Mouse (Mus musculus) forebrain, embryonic 11.5 days (tissue): ENCODE data around the gene Zfp369. TPM values are rescaled to one million over a fixed set of nuclear protein-coding genes. Genes with fewer than 3 reads are reported as not detected.
"Not testable (repeated sequence)": the region's sequence is repeated elsewhere in the genome, so short reads cannot be mapped to it uniquely, and the experiment has no call there.

Source experiments
- ATAC-seq: fragments of 200-750 bp; cut with Nextera tagmentation; replicated peaks from 2 replicates; pipeline ENCODE4 v1.8.0; 2017; ENCODE audit warnings: moderate TSS enrichment; ENCODE audit not compliant: low FRiP score
- DNase-seq: peaks from one replicate; pipeline ENCODE4 v3.0.0-alpha.2; 2017; ENCODE audit warnings: low spot score
- H3K27ac ChIP-seq: fragments of 300-500 bp; sonication (generic); 2 replicates; pipeline ENCODE4 v1.5.1; 2014; ENCODE audit warnings: low read depth, low read length
- H3K27me3 ChIP-seq: fragments of 300-500 bp; sonication (generic); 2 replicates; pipeline ENCODE4 v1.6.1; 2014; ENCODE audit warnings: mild to moderate bottlenecking, low read length, mixed read lengths; ENCODE audit not compliant: control insufficient read depth, insufficient read depth
- H3K36me3 ChIP-seq: fragments of 300-500 bp; sonication (generic); 2 replicates; pipeline ENCODE4 v1.6.1; 2014; ENCODE audit warnings: mild to moderate bottlenecking, low read length, moderate library complexity, mixed read lengths; ENCODE audit not compliant: control insufficient read depth, insufficient read depth
- H3K4me1 ChIP-seq: fragments of 300-500 bp; sonication (generic); replicated peaks from 2 replicates; pipeline ENCODE4 v1.6.1; 2014; ENCODE audit warnings: low read length, mixed read lengths; ENCODE audit not compliant: control insufficient read depth, insufficient read depth
- H3K4me2 ChIP-seq: fragments of 300-500 bp; sonication (generic); 2 replicates; pipeline ENCODE4 v1.6.1; 2014; ENCODE audit warnings: low read depth, mild to moderate bottlenecking, low read length, moderate library complexity, mixed read lengths; ENCODE audit not compliant: severe bottlenecking
- H3K4me3 ChIP-seq: fragments of 300-500 bp; sonication (generic); 2 replicates; pipeline ENCODE4 v1.5.1; 2014; ENCODE audit warnings: low read depth, low read length
- H3K9ac ChIP-seq: fragments of 300-500 bp; sonication (generic); 2 replicates; pipeline ENCODE4 v1.6.1; 2014; ENCODE audit warnings: low read length
- H3K9me3 ChIP-seq: fragments of 300-500 bp; sonication (generic); 2 replicates; pipeline ENCODE4 v1.6.1; 2016; ENCODE audit warnings: low read length, mixed read lengths; ENCODE audit not compliant: control insufficient read depth
- WGBS: fragments of 180-500 bp; shearing (Covaris S2); extraction: QIAGEN DNeasy Blood & Tissue Kit; methylation state at CpG from one replicate; pipeline ENCODE4 v1.1.7; 2014; 5-methylcytosine and 5-hydroxymethylcytosine counted together
- polyA plus RNA-seq: library from polyadenylated mRNA; unstranded; fragments of >200 nt; fragmentation: Nextera tagmentation; extraction: Ambion mirVana; gene quantifications from 2 replicates; pipeline ENCODE4 v1.2.1, GENCODE M21; 2014

Gene Zfp369
- polyA plus RNA-seq, 1 experiment from 2014 or later: 22.6 TPM

DNA sequence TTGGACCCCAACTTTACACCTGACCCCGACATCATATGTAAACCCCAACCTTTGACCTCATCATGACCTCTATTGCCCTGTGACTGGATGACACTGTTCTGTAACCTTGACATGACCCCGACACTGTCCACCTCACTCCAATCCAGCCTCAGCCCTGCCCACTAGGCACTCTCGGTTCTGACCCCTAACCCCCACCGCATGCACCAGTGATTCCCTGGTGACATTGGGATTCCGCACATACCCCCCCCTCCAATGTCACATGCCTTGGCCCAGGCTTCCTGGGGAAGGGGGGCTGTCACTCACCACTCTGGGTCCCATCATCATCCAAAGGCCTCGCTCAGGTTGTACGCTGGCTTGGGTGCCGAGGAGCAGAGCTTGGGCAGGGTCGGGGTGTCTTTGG is 33.2 kb downstream of the Zfp369 start:
- Histone ChIP-seq H3K27ac (no peak overlapping the region), H3K4me1 (no peaks in the 10 kb centered on the region), H3K36me3 (no peaks in the 10 kb centered on the region), H3K4me3 (no peak overlapping the region), H3K9ac (no peak overlapping the region), H3K27me3 (no peaks in the 10 kb centered on the region), H3K4me2 (no peak overlapping the region), H3K9me3 (peaks cover 6% of the 10 kb centered on the region)
- ATAC-seq: no peak
- no peak for DNase-seq
- WGBS: 93% methylated on average over 9 of the region's 9 CpGs

GRCm38 (mm10) chr13:65348501-65348900 is 69.9 kb downstream of the Zfp369 start:
- H3K4me3 ChIP-seq, H3K36me3 ChIP-seq, H3K9me3 ChIP-seq, ATAC-seq, H3K4me2 ChIP-seq, H3K27me3 ChIP-seq, H3K9ac ChIP-seq, DNase-seq, H3K4me1 ChIP-seq, H3K27ac ChIP-seq: not testable (repeated sequence)
- WGBS: 59% methylated on average over 5 of the region's 5 CpGs

DNA sequence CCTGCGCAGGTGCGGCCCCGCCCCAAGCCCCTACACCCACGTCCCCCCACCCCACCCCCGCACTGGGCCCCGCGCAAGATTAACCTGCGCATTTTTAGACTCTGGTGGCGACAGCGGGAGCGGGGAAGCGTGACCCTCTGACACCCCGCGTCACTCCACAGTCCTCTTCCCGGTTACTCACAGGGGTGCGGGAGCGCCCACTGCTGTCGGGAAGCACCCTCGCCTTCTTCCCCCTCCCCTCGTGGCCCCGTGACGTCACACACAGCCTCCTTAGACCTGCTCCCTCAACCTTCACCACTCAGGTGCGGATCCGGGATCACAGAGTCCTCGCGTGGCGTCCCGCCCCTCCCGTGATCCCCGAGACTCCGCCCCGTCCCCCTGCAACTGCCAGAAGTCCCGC is 73.2 kb downstream of the Zfp369 start:
- WGBS: 10% methylated on average over 25 of the region's 33 CpGs
- not testable (repeated sequence) for H3K9me3 ChIP-seq, ATAC-seq

More for the DNA sequence above, 73.2 kb downstream of the Zfp369 start:
- not testable (repeated sequence) for H3K9ac ChIP-seq, H3K4me3 ChIP-seq, H3K4me2 ChIP-seq, H3K4me1 ChIP-seq, H3K27ac ChIP-seq, H3K27me3 ChIP-seq, H3K36me3 ChIP-seq
- peak; percentile 44 for DNase-seq

Other genes starting within 250 kb of the Zfp369 start
- gene Spata31d1c, start 245.8 kb upstream of the Zfp369 start, polyA plus RNA-seq: not detected in 2 replicates
- gene Prss47, start 226.1 kb upstream of the Zfp369 start, polyA plus RNA-seq: not detected in 2 replicates
- 45.9 and 50.2 TPM in 2 replicates for gene Mfsd14b, start 165.8 kb upstream of the Zfp369 start, polyA plus RNA-seq
- not detected in 2 replicates for gene Olfr465-ps1, start 140.7 kb upstream of the Zfp369 start, polyA plus RNA-seq
- gene Olfr466, start 128.6 kb upstream of the Zfp369 start, polyA plus RNA-seq: not detected in 2 replicates
- not detected in 2 replicates for gene Nlrp4f, start 72.8 kb upstream of the Zfp369 start, polyA plus RNA-seq
- gene Gm10775, start 19.3 kb upstream of the Zfp369 start, polyA plus RNA-seq: not detected in 2 replicates
- gene Gm10139, start 233.9 kb downstream of the Zfp369 start, polyA plus RNA-seq: not detected in 2 replicates